Mouse (Mus musculus) C2C12 (cell line): ENCODE data around the gene Cyp4v3.

Source experiments
- CEBPB ChIP-seq: IDR thresholded peaks from one replicate; pipeline ENCODE4 v1.6.1; 2011; ENCODE audit warnings: low read depth, mild to moderate bottlenecking, control low read depth, moderate library complexity
- CTCF ChIP-seq: IDR thresholded peaks from one replicate; pipeline ENCODE4 v1.5.1; 2011; ENCODE audit not compliant: control insufficient read depth, insufficient read depth, insufficient read length
- FOSL1 ChIP-seq: IDR thresholded peaks from one replicate; pipeline ENCODE4 v1.8.0; 2011; ENCODE audit warnings: mild to moderate bottlenecking, low read length; ENCODE audit not compliant: poor library complexity, insufficient read depth, severe bottlenecking
- MAX ChIP-seq: IDR thresholded peaks from one replicate; pipeline ENCODE4 v1.6.1; 2011; ENCODE audit warnings: mild to moderate bottlenecking, control low read depth
- MYOD1 ChIP-seq: IDR thresholded peaks from one replicate; pipeline ENCODE4 v1.6.1; 2011; ENCODE audit warnings: low read depth; ENCODE audit not compliant: control insufficient read depth, insufficient read length
- MYOG ChIP-seq: IDR thresholded peaks from one replicate; pipeline ENCODE4 v1.6.1; 2011; ENCODE audit not compliant: control insufficient read depth, insufficient read length; ENCODE audit errors: extremely low read depth
- USF1 ChIP-seq: IDR thresholded peaks from one replicate; pipeline ENCODE4 v1.6.1; 2011; ENCODE audit warnings: low read depth, mild to moderate bottlenecking, control low read depth, moderate library complexity

GRCm38 (mm10) chr8:45374071-45374470, 41.1 kb upstream of the Cyp4v3 start:
- TF ChIP-seq MAX (no peak), CTCF (no peak), MYOG (no peak), USF1 (no peak), CEBPB (no peak), MYOD1 (no peak), FOSL1 (no peak)
